Mouse (Mus musculus): ENCODE data around the gene Lrrfip1.

Gene Lrrfip1

GRCm38 (mm10) chr1:90997136-90997535 is 1.4 kb upstream of the Lrrfip1 start:
- in situ Hi-C loops (cut with MseI, MboI) = no loop called here

- in situ Hi-C loops (cut with MseI, MboI) = no loop called here
Measured at GRCm38 (mm10) chr1:90997641-90998040, 896 bp upstream of the Lrrfip1 start.

- in situ Hi-C loops (cut with MseI, MboI) = no loop called here
Measured at GRCm38 (mm10) chr1:90998891-90999611, 514 bp downstream of the Lrrfip1 start.

GRCm38 (mm10) chr1:90999911-91000601 is 1.5 kb downstream of the Lrrfip1 start:
- in situ Hi-C loops (cut with MseI, MboI) = no loop called here

GRCm38 (mm10) chr1:91001101-91001500 is 2.6 kb downstream of the Lrrfip1 start:
- in situ Hi-C loops (cut with MseI, MboI) = no loop called here

- in situ Hi-C loops (cut with MseI, MboI) = no loop called here
Measured at GRCm38 (mm10) chr1:91001871-91002539, 3.5 kb downstream of the Lrrfip1 start.

- in situ Hi-C loops (cut with MseI, MboI) = no loop called here
Measured at GRCm38 (mm10) chr1:91002641-91003040, 4.1 kb downstream of the Lrrfip1 start.

GRCm38 (mm10) chr1:91003522-91004253 is 5.2 kb downstream of the Lrrfip1 start:
- in situ Hi-C loops (cut with MseI, MboI) = no loop called here

- in situ Hi-C loops (cut with MseI, MboI) = no loop called here
Measured at GRCm38 (mm10) chr1:91006037-91006436, 7.5 kb downstream of the Lrrfip1 start.

GRCm38 (mm10) chr1:91006708-91007107 is 8.2 kb downstream of the Lrrfip1 start:
- in situ Hi-C loops (cut with MseI, MboI) = no loop called here

GRCm38 (mm10) chr1:91008147-91008682 is 9.7 kb downstream of the Lrrfip1 start:
- in situ Hi-C loops (cut with MseI, MboI) = no loop called here

- in situ Hi-C loops (cut with MseI, MboI) = no loop called here
Measured at GRCm38 (mm10) chr1:91008746-91009145, 10.2 kb downstream of the Lrrfip1 start.

GRCm38 (mm10) chr1:91009266-91009665 is 10.7 kb downstream of the Lrrfip1 start:
- in situ Hi-C loops (cut with MseI, MboI) = no loop called here

GRCm38 (mm10) chr1:91010216-91010615 is 11.7 kb downstream of the Lrrfip1 start:
- in situ Hi-C loops (cut with MseI, MboI) = no loop called here

GRCm38 (mm10) chr1:91010716-91011115 is 12.2 kb downstream of the Lrrfip1 start:
- in situ Hi-C loops (cut with MseI, MboI) = no loop called here

- in situ Hi-C loops (cut with MseI, MboI) = no loop called here
Measured at GRCm38 (mm10) chr1:91011336-91011735, 12.8 kb downstream of the Lrrfip1 start.

- in situ Hi-C loops (cut with MseI, MboI) = no loop called here
Measured at GRCm38 (mm10) chr1:91013803-91014202, 15.3 kb downstream of the Lrrfip1 start.

GRCm38 (mm10) chr1:91015571-91015970 is 17.0 kb downstream of the Lrrfip1 start:
- in situ Hi-C loops (cut with MseI, MboI) = loop anchor here in 1 of 2 experiments (5.0 kb wide), 1 partner anchor 48 kb away; the partner anchor contains the start of gene Rab17

GRCm38 (mm10) chr1:91017111-91017758 is 18.7 kb downstream of the Lrrfip1 start:
- in situ Hi-C loops (cut with MseI, MboI) = loop anchor here in 1 of 2 experiments (5.0 kb wide), 1 partner anchor 50 kb away; the partner anchor contains the start of gene Rab17

GRCm38 (mm10) chr1:91019346-91019745 is 20.8 kb downstream of the Lrrfip1 start:
- in situ Hi-C loops (cut with MseI, MboI) = loop anchor here in 1 of 2 experiments (5.0 kb wide), 1 partner anchor 52 kb away; the partner anchor contains the start of gene Rab17

GRCm38 (mm10) chr1:91021304-91021703 is 22.8 kb downstream of the Lrrfip1 start:
- in situ Hi-C loops (cut with MseI, MboI) = no loop called here

Measured in mouse trophoblast stem cell (cell line).